Mouse (Mus musculus) urinary bladder, adult 18-20 months (tissue): ENCODE results near the gene Celf2.

Experiments used
- DNase-seq, 2 experiments: peaks; one replicate each; pipeline ENCODE4 v3.0.0; 2022; ENCODE audit warnings: low spot score in 2 of 2, mixed read lengths in 2 of 2

The Celf2 gene

GRCm38 (mm10) chr2:7207691-7208504, 301.5 kb downstream of the Celf2 start:
- no peak for DNase-seq

GRCm38 (mm10) chr2:7193413-7193812, 315.9 kb downstream of the Celf2 start:
- DNase-seq = no peak

- no peak for DNase-seq
Observed at GRCm38 (mm10) chr2:7179186-7179585, 330.2 kb downstream of the Celf2 start.

GRCm38 (mm10) chr2:7173271-7174064, 335.9 kb downstream of the Celf2 start:
- DNase-seq = no peak

GRCm38 (mm10) chr2:7171087-7171696, 338.2 kb downstream of the Celf2 start:
- no peak for DNase-seq

- DNase-seq = no peak
Observed at GRCm38 (mm10) chr2:7165786-7166185, 343.6 kb downstream of the Celf2 start.

GRCm38 (mm10) chr2:7160108-7160507, 349.3 kb downstream of the Celf2 start:
- no peak for DNase-seq

- no peak for DNase-seq
Observed at GRCm38 (mm10) chr2:7147303-7147702, 362.1 kb downstream of the Celf2 start.

- DNase-seq = no peak
Observed at GRCm38 (mm10) chr2:7145541-7146043, 363.8 kb downstream of the Celf2 start.

- DNase-seq = no peak
Observed at GRCm38 (mm10) chr2:7144871-7145270, 364.5 kb downstream of the Celf2 start.

GRCm38 (mm10) chr2:7123366-7123765, 386.0 kb downstream of the Celf2 start:
- no peak for DNase-seq

GRCm38 (mm10) chr2:7115801-7116200, 393.6 kb downstream of the Celf2 start:
- no peak for DNase-seq

- DNase-seq = no peak
Observed at GRCm38 (mm10) chr2:7115161-7115560, 394.2 kb downstream of the Celf2 start.

- no peak for DNase-seq
Observed at GRCm38 (mm10) chr2:7113738-7114137, 395.6 kb downstream of the Celf2 start.

GRCm38 (mm10) chr2:7112156-7112813, 397.1 kb downstream of the Celf2 start:
- no peak for DNase-seq

GRCm38 (mm10) chr2:7093414-7093813, 415.9 kb downstream of the Celf2 start:
- no peak for DNase-seq

- no peak for DNase-seq
Observed at GRCm38 (mm10) chr2:7092641-7093040, 416.7 kb downstream of the Celf2 start.

- DNase-seq = no peak
Observed at GRCm38 (mm10) chr2:7090496-7090895, 418.9 kb downstream of the Celf2 start.

- DNase-seq = no peak
Observed at GRCm38 (mm10) chr2:7089069-7089834, 420.1 kb downstream of the Celf2 start.

GRCm38 (mm10) chr2:7088536-7088935, 420.8 kb downstream of the Celf2 start:
- no peak for DNase-seq

- DNase-seq = no peak
Observed at GRCm38 (mm10) chr2:7087480-7087879, 421.9 kb downstream of the Celf2 start.
